Mouse (Mus musculus): ENCODE results near the gene Mrc1. TPM values are rescaled to one million over a fixed set of nuclear protein-coding genes. Genes with fewer than 3 reads are reported as not detected.

Mrc1 gene
- polyA plus RNA-seq, 1 experiment: 0.34 TPM

- H3K36me3 ChIP-seq (ENCODE audit: control insufficient read depth, insufficient read depth, low read length): peaks cover 17% of the 10 kb centered on the region
- no peaks in the 10 kb centered on the region for H3K27me3 ChIP-seq (ENCODE audit: control insufficient read depth, insufficient read depth, low read length)
- peaks cover 7% of the 10 kb centered on the region; the same call in 1 of the 2 replicates for H3K4me1 ChIP-seq (ENCODE audit: control insufficient read depth, insufficient read depth, insufficient read length, low read length)
- WGBS: 78% methylated on average over 1 of the region's 1 CpGs
- H3K27ac ChIP-seq (ENCODE audit: insufficient read depth, low read depth, low read length): no peak overlapping the region
- TF ChIP-seq CTCF (IDR thresholded peaks at IDR 0.05; ENCODE audit: extremely low read depth, insufficient read length, insufficient replicate concordance, low read depth, low read length) (no peak), POLR2A (IDR thresholded peaks at IDR 0.05; ENCODE audit: low read depth, low read length) (no peak)
- H3K4me3 ChIP-seq (ENCODE audit: low read depth, low read length): no peak overlapping the region
These were observed 24.9 kb upstream of the Mrc1 start for GRCm38 (mm10) chr2:14204308-14204707.

- 78% methylated on average over 4 of the region's 4 CpGs for whole genome bisulfite sequencing
- no peak overlapping the region for H3K4me3 ChIP-seq (ENCODE audit: low read depth, low read length)
- no peaks in the 10 kb centered on the region for H3K27me3 ChIP-seq (ENCODE audit: control insufficient read depth, insufficient read depth, low read length)
- H3K36me3 ChIP-seq (ENCODE audit: control insufficient read depth, insufficient read depth, low read length): peaks cover 20% of the 10 kb centered on the region
- no peak overlapping the region for H3K27ac ChIP-seq (ENCODE audit: insufficient read depth, low read depth, low read length)
- no peaks in the 10 kb centered on the region for H3K4me1 ChIP-seq (ENCODE audit: control insufficient read depth, insufficient read depth, insufficient read length, low read length)
- TF ChIP-seq POLR2A (IDR thresholded peaks at IDR 0.05; ENCODE audit: low read depth, low read length): no peak
- TF ChIP-seq CTCF (IDR thresholded peaks at IDR 0.05; ENCODE audit: extremely low read depth, insufficient read length, insufficient replicate concordance, low read depth, low read length): no peak
These were observed 22.4 kb upstream of the Mrc1 start for GRCm38 (mm10) chr2:14206798-14207197.

GRCm38 (mm10) chr2:14210731-14211130 lies 18.5 kb upstream of the Mrc1 start:
- 79% methylated on average over 1 of the region's 1 CpGs for WGBS
- Histone ChIP-seq H3K36me3 (ENCODE audit: control insufficient read depth, insufficient read depth, low read length) (peaks cover 18% of the 10 kb centered on the region), H3K27ac (ENCODE audit: insufficient read depth, low read depth, low read length) (no peak overlapping the region), H3K4me1 (ENCODE audit: control insufficient read depth, insufficient read depth, insufficient read length, low read length) (no peaks in the 10 kb centered on the region), H3K4me3 (ENCODE audit: low read depth, low read length) (no peak overlapping the region), H3K27me3 (ENCODE audit: control insufficient read depth, insufficient read depth, low read length) (no peaks in the 10 kb centered on the region)
- no peak for TF ChIP-seq CTCF (IDR thresholded peaks at IDR 0.05; ENCODE audit: extremely low read depth, insufficient read length, insufficient replicate concordance, low read depth, low read length)
- TF ChIP-seq POLR2A (IDR thresholded peaks at IDR 0.05; ENCODE audit: low read depth, low read length): no peak

GRCm38 (mm10) chr2:14211606-14212005 lies 17.6 kb upstream of the Mrc1 start:
- Histone ChIP-seq H3K36me3 (ENCODE audit: control insufficient read depth, insufficient read depth, low read length) (peaks cover 15% of the 10 kb centered on the region), H3K27ac (ENCODE audit: insufficient read depth, low read depth, low read length) (no peak overlapping the region), H3K27me3 (ENCODE audit: control insufficient read depth, insufficient read depth, low read length) (no peaks in the 10 kb centered on the region), H3K4me3 (ENCODE audit: low read depth, low read length) (no peak overlapping the region), H3K4me1 (ENCODE audit: control insufficient read depth, insufficient read depth, insufficient read length, low read length) (0 out of 2 replicates have a peak, but pooled peaks cover 2% of the 10 kb centered on the region)
- TF ChIP-seq CTCF (IDR thresholded peaks at IDR 0.05; ENCODE audit: extremely low read depth, insufficient read length, insufficient replicate concordance, low read depth, low read length) (no peak), POLR2A (IDR thresholded peaks at IDR 0.05; ENCODE audit: low read depth, low read length) (no peak)

- no peak for TF ChIP-seq POLR2A (IDR thresholded peaks at IDR 0.05; ENCODE audit: low read depth, low read length)
- TF ChIP-seq CTCF (IDR thresholded peaks at IDR 0.05; ENCODE audit: extremely low read depth, insufficient read length, insufficient replicate concordance, low read depth, low read length): no peak
- Histone ChIP-seq H3K4me3 (ENCODE audit: low read depth, low read length) (no peak overlapping the region), H3K4me1 (ENCODE audit: control insufficient read depth, insufficient read depth, insufficient read length, low read length) (peaks cover 10% of the 10 kb centered on the region), H3K27me3 (ENCODE audit: control insufficient read depth, insufficient read depth, low read length) (no peaks in the 10 kb centered on the region), H3K27ac (ENCODE audit: insufficient read depth, low read depth, low read length) (no peak overlapping the region), H3K36me3 (ENCODE audit: control insufficient read depth, insufficient read depth, low read length) (peaks cover 21% of the 10 kb centered on the region)
- 53% methylated on average over 3 of the region's 3 CpGs for WGBS
These were observed 14.4 kb upstream of the Mrc1 start for GRCm38 (mm10) chr2:14214764-14215163.

- TF ChIP-seq POLR2A (IDR thresholded peaks at IDR 0.05; ENCODE audit: low read depth, low read length) (no peak), CTCF (IDR thresholded peaks at IDR 0.05; ENCODE audit: extremely low read depth, insufficient read length, insufficient replicate concordance, low read depth, low read length) (no peak)
- Histone ChIP-seq H3K4me1 (ENCODE audit: control insufficient read depth, insufficient read depth, insufficient read length, low read length) (peaks cover 14% of the 10 kb centered on the region), H3K4me3 (ENCODE audit: low read depth, low read length) (no peak overlapping the region), H3K27ac (ENCODE audit: insufficient read depth, low read depth, low read length) (peak overlapping the region; percentile 82), H3K27me3 (ENCODE audit: control insufficient read depth, insufficient read depth, low read length) (no peaks in the 10 kb centered on the region), H3K36me3 (ENCODE audit: control insufficient read depth, insufficient read depth, low read length) (peaks cover 22% of the 10 kb centered on the region)
- 29% methylated on average over 3 of the region's 3 CpGs for WGBS
These were observed 12.5 kb upstream of the Mrc1 start for GRCm38 (mm10) chr2:14216653-14217052.

- Histone ChIP-seq H3K4me1 (ENCODE audit: control insufficient read depth, insufficient read depth, insufficient read length, low read length) (peaks cover 14% of the 10 kb centered on the region), H3K4me3 (ENCODE audit: low read depth, low read length) (no peak overlapping the region), H3K36me3 (ENCODE audit: control insufficient read depth, insufficient read depth, low read length) (peaks cover 18% of the 10 kb centered on the region), H3K27me3 (ENCODE audit: control insufficient read depth, insufficient read depth, low read length) (no peaks in the 10 kb centered on the region), H3K27ac (ENCODE audit: insufficient read depth, low read depth, low read length) (no peak overlapping the region)
- TF ChIP-seq POLR2A (IDR thresholded peaks at IDR 0.05; ENCODE audit: low read depth, low read length): no peak
- TF ChIP-seq CTCF (IDR thresholded peaks at IDR 0.05; ENCODE audit: extremely low read depth, insufficient read length, insufficient replicate concordance, low read depth, low read length): no peak
- 90% methylated on average over 6 of the region's 6 CpGs for WGBS
These were observed 11.1 kb upstream of the Mrc1 start for GRCm38 (mm10) chr2:14218126-14218525.

Data from small intestine, adult 2 months (tissue).